10 mouse cellular contexts compared by ENCODE assay signal in the genomic region with DNA sequence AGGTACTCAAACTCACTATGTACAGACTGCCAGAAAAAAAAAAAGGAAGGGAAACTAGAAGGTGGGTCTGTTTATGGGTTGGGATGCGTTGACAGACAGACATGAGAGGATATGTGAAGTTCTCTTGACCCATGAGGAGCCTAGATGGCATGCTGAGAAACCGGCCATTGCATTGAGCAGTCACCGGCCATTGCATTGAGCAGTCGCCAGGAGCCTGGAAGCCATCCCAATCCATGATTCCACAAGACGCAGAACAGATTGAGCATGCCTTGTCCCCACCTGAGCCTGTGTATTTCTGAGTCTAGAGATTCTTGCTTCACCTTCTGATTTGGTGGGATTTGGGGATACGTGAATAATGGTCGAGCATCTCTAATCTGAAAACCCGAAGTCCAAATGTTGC.
"Had no signal": no experiment of that assay in that cellular context is flagged by ENCODE, and none has a peak within 500 bp of the region (broad histone marks: within the 10 kb centered on the region; RNA-seq: fewer than 3 reads in every experiment).

No protein-coding gene starts in this region.

- H3K27ac ChIP-seq: left cerebral cortex, adult 2 months; limb, embryonic 10.5 days; liver, embryonic 15.5 days; midbrain, embryonic 13.5 days; neural tube, embryonic 12.5 days; stomach, postnatal 0 days had no signal

- H3K4me2 ChIP-seq: liver, embryonic 11.5 days; lung, embryonic 14.5 days; midbrain, embryonic 13.5 days; neural tube, embryonic 12.5 days had no signal

- H3K4me3 ChIP-seq: left cerebral cortex, adult 2 months; limb, embryonic 10.5 days; liver, embryonic 15.5 days; midbrain, embryonic 13.5 days; neural tube, embryonic 12.5 days had no signal

- H3K36me3 ChIP-seq: limb, embryonic 10.5 days; liver, embryonic 15.5 days; midbrain, embryonic 13.5 days; neural tube, embryonic 12.5 days had no signal

- H3K9ac ChIP-seq: liver, embryonic 15.5 days; lung, embryonic 14.5 days; midbrain, embryonic 13.5 days; neural tube, embryonic 12.5 days had no signal

- DNase-seq: kidney, postnatal 14 days; thymus, postnatal 4 days had no signal

- ATAC-seq: midbrain, embryonic 13.5 days had no signal

- H3K27me3 ChIP-seq: midbrain, embryonic 13.5 days had no signal

- H3K9me3 ChIP-seq: limb, embryonic 10.5 days; liver, embryonic 15.5 days; midbrain, embryonic 13.5 days; neural tube, embryonic 12.5 days had no signal
